Mouse (Mus musculus) lung, postnatal 36 days (tissue): Measurements from ENCODE around the gene Ndufb3.
A peak's percentile ranks its signal among the peaks of the same experiment; 100 is the strongest.
"Not testable (repeated sequence)": the region's sequence is repeated elsewhere in the genome, so short reads cannot be mapped to it uniquely, and the experiment has no call there.

Source experiments
- DNase-seq: peaks from one replicate; pipeline ENCODE4 v3.0.0; 2022; ENCODE audit warnings: mixed read lengths

The Ndufb3 gene

DNA sequence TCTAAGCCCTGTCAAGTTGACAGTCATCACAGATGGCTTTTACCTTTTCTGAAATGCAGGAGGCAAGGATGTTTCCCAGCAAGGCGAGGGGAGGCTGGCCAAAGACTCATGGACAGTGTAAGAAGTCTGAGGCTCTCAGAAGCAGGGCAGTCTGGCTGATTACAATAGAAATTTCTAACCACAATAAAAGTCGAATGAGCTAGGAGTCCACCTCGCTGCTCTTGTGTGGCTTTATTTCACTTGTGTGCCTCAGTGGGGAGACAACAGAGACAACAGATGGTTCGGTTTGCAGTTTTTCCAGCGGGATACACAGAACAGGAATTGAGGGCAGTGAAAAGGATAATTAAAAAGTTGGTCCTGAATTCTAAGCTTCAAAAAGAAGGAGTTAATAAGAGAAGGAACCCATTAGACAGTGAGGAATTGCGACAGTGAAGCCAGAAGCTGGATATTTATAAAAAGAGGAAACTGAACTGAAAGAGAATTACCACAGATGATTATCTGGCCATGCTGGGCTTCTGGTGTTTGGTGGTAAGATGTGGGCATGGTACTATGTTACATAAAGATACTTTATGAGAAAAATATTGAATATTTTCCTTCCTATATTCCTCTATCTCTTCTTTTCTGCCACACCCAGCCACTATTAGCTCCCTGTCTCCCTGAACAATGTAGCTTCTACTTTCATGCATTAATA lies 31.9 kb downstream of the Ndufb3 start:
- DNase-seq, result no peak

DNA sequence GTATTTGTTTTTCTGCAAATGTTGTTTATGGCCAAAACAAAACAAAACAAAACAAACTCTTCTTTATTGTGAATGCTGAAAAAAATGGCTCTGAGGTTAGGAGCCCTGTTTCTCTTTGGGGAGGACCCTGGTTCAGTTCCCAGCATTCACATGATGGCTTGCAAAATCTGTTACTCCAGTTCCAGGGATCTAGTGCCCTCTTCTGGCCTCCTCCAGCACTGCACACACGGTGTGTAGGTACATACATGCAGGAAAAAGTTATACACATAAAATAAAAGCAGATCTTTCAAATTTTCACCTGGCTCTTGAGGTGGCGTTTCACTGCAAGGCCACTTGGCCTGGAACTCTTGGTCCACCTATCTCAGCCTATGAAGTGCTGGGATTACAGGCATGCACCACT lies 32.6 kb downstream of the Ndufb3 start:
- DNase-seq, result no peak

DNA sequence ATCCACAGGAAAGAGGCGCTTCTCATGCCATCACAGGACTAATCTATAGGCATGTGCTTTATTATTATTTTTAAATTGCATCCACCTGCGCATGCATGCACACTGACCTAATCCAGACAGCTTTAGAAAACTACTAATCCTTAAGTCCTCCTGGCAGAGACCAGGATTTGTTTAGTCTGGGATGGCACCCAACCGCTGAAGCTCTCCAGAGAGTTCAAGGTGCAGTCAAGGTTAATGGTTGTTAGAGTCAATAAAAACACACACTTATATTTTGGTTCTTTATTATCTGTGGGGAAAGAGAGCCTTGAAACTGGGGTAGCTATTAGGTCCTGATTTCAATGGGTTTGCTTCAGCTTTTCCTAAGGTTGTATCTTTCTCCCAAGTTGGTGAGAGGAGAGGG lies 35.1 kb downstream of the Ndufb3 start:
- no peak for DNase-seq

DNA sequence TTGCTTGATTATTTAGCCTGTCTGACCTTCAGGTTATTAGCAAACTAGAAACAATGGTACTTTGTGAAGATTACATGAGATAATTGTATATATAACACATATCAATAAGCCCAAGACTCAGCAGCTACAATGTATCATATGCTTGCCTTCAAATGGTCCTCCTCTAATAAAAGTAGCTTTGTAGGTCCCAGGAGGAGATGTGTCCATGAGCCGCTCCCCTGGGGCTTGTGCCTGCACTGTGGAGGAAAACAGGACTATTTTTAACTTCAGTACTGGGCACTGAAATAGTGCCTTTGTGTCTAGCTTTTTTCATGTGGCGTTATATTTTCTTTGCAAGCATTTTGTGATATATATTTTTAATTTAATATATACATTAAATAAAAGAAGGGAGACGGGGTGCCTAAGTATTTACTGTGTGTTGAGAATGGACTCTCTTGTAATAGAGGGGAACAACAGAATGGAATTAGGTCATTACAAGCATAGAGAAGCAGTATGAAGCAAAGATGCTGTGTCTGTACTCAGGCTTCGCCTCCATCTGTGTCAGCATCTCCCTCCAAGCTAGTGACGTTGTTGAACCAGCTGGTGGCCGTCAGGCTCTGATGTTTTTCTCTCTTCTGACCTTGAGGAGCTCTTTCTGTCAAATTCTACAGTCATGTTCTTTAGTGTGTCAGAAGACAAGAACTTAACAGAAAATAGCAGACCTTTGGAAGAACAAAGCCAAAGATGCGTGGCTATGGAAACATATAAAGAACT lies 36.0 kb downstream of the Ndufb3 start:
- DNase-seq, result peak; percentile 53

DNA sequence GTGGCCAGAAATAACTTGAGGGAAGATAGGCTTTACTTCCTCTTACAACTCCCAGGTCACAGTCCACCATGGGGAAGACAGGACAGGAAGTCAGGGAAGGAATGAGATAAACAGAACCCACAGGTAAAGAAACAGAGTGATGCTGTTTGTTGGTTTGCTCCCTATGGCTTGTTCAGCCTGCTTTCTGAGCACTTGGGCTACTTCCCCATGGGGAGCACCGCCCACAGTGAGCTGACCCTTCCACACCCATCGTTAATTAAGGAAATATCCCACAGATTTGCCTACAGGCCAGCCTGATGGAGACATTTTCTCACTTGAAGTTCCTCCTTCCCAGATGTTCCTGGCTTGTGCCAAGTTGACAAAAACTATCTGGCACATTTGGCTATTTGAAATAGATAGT lies 42.7 kb downstream of the Ndufb3 start:
- not testable (repeated sequence) for DNase-seq
